Mouse (Mus musculus) CD4-positive, CD25-positive, alpha-beta regulatory T cell, adult 4 months (primary cell): ENCODE data around the gene Sbf1. TPM values are rescaled to one million over a fixed set of nuclear protein-coding genes. Genes with fewer than 3 reads are reported as not detected.

Experiments used
- ATAC-seq: one replicate; pipeline ENCODE4 v1.8.0; 2017
- polyA plus RNA-seq, 2 experiments: library from polyadenylated mRNA; unstranded; fragments of 100-300 nt; shearing (Covaris generic); gene quantifications; one replicate each; pipeline ENCODE4 v1.2.1; 2017

Sbf1 gene
- polyA plus RNA-seq, 2 experiments from 2014 or later = 87.6 to 124 TPM

- peak; percentile 73 for ATAC-seq
Observed at GRCm38 (mm10) chr15:89282546-89282945, 32.6 kb downstream of the Sbf1 start.

DNA sequence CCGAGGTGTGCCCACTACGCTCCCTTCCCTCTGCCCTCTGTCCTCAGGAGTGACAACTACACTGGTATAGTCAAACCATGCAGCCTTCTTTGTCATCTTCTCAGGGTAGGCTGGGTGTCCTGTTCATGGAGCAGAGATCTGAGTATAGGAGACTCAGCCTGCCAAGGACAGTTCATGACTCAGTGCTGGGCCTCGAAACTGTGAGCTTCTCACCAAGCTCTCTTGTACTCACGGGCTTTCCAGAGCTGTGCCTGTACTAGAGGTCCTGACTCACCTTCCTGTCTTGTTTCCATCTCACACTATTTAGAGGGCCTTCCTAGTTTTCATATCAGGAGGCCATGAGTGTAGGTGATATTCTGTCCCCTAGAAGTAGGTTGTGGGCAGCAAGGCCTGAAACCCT, 37.7 kb downstream of the Sbf1 start:
- no peak for ATAC-seq

DNA sequence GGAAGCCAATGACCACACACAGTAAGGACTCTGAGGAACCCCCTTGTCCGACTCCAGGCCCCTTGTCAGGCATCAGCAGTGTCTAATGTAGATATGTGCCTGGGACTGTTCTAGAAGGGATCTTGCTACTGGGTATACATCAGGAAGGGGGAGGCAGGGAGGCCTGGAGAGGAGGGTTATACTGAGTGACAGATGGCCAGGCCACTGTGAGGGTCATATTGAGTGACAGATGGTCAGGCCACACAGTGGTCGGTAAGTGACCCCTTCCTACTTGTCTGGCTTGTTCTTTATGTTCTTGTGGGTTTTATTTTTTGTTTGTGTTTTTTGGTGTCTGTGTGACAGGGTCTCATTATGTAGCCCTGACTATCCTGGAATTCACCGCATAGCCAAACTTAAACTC, 39.6 kb downstream of the Sbf1 start:
- ATAC-seq = no peak

DNA sequence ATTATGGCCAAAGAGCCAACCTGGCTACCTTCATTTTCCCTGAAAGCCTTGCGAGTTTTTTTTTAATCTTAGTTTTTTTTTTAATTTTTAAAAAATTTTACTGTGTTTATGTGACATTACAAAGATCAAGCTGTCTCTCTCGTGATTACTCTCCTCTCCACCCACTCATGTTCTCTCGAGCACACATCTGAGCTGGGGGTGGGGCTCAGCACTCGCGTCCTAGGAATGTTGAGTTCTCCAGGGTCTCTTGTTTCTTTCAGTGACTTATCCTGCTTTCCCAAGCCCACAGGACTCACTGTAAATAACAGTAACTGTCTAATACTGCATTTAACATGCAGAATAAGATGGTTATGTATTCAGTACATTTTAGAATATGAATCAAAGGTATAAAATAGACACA, 50.6 kb downstream of the Sbf1 start:
- no peak for ATAC-seq

GRCm38 (mm10) chr15:89258997-89259396, 56.1 kb downstream of the Sbf1 start:
- ATAC-seq = no peak

- no peak for ATAC-seq
Observed at GRCm38 (mm10) chr15:89255330-89255729, 59.8 kb downstream of the Sbf1 start.

DNA sequence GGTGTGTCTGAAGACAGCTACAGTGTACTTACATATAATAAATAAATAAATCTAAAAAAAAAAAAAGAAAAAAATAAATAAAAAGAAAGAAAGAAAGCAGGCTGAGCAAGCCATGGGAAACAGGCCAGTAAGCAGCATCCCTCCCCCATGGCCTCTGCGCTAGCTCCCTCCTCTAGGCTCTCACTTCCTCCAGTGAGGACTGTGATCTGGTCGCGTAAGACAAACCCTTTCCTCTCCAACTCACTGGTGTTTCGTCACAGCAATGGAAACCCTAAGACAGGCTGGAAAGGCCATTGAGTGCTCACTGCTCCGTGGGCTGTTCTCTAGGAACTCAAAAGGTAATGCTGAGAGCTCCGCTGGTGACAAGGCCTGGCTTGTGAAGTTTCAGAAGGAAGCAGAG, 66.0 kb downstream of the Sbf1 start:
- ATAC-seq = no peak

DNA sequence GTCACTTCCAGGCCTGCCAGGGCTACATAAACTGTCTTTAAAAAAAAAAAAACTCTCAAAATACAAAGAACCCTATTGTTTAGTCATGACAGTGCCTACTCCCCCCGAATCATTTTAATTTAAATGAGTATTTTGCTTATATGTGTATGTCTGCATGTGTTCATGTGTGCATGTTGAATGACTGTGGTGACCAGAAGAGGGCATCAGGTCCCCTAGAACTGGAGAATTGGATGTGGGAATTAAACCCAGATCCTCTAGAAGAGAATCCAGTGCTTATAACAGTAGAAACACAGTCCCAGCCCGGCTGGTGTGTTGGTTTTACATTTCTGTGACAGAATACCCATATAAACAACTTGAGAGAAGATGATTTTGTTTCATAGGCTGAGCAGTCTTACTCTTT, 74.1 kb downstream of the Sbf1 start:
- ATAC-seq = no peak

- ATAC-seq = no peak
Observed at GRCm38 (mm10) chr15:89239751-89240392, 75.2 kb downstream of the Sbf1 start.

Other genes starting within 250 kb of the Sbf1 start
- 10 to 100 TPM; 27.5 to 31.3 TPM for gene Trabd, start 240.2 kb downstream of the Sbf1 start, polyA plus RNA-seq
- gene Selenoo, start 226.2 kb downstream of the Sbf1 start, polyA plus RNA-seq = 10 to 100 TPM in 1 of 2 experiments, 1 to 10 TPM in 1; 8.8 to 14.0 TPM
- gene Tubgcp6, start 192.2 kb downstream of the Sbf1 start, polyA plus RNA-seq = 10 to 100 TPM; 16.0 to 17.5 TPM
- gene Hdac10, start 186.6 kb downstream of the Sbf1 start, polyA plus RNA-seq = 10 to 100 TPM; 34.9 to 63.5 TPM
- gene Mapk12, start 174.6 kb downstream of the Sbf1 start, polyA plus RNA-seq = 1 to 10 TPM; 5.2 to 5.6 TPM
- gene Mapk11, start 165.7 kb downstream of the Sbf1 start, polyA plus RNA-seq = 10 to 100 TPM; 21.7 to 39.5 TPM
- gene Plxnb2, start 134.5 kb downstream of the Sbf1 start, polyA plus RNA-seq = 1 to 10 TPM in 1 of 2 experiments, under 1 TPM in 1; 0.85 to 2.8 TPM
- 10 to 100 TPM; 13.5 to 18.4 TPM for gene Dennd6b, start 118.8 kb downstream of the Sbf1 start, polyA plus RNA-seq
- gene Ppp6r2, start 103.8 kb downstream of the Sbf1 start, polyA plus RNA-seq = 10 to 100 TPM; 25.3 to 28.0 TPM
- gene Adm2, start 7.4 kb upstream of the Sbf1 start, polyA plus RNA-seq = not detected
- not detected for gene Miox, start 19.1 kb upstream of the Sbf1 start, polyA plus RNA-seq
- gene Lmf2, start 40.3 kb upstream of the Sbf1 start, polyA plus RNA-seq = 10 to 100 TPM; 23.5 to 40.7 TPM
- 100 to 1,000 TPM; 189 to 193 TPM for gene Ncaph2, start 40.4 kb upstream of the Sbf1 start, polyA plus RNA-seq
- gene Sco2, start 58.5 kb upstream of the Sbf1 start, polyA plus RNA-seq = 1 to 10 TPM; 1.6 to 3.0 TPM
- gene Tymp, start 61.7 kb upstream of the Sbf1 start, polyA plus RNA-seq = not detected
- gene Odf3b, start 64.0 kb upstream of the Sbf1 start, polyA plus RNA-seq = 1 to 10 TPM in 1 of 2 experiments, not detected in 1; 2.5 TPM
- gene Klhdc7b, start 69.6 kb upstream of the Sbf1 start, polyA plus RNA-seq = not detected
- not detected for gene Syce3, start 95.2 kb upstream of the Sbf1 start, polyA plus RNA-seq
- gene Cpt1b, start 110.6 kb upstream of the Sbf1 start, polyA plus RNA-seq = under 1 TPM; 0.28 to 0.62 TPM
- gene C730034F03Rik, start 114.3 kb upstream of the Sbf1 start, polyA plus RNA-seq = 1 to 10 TPM; 5.7 to 8.2 TPM
- not detected for gene Gm44502, start 114.4 kb upstream of the Sbf1 start, polyA plus RNA-seq
- 10 to 100 TPM; 54.6 to 66.7 TPM for gene Chkb, start 114.6 kb upstream of the Sbf1 start, polyA plus RNA-seq
- under 1 TPM; 0.32 to 0.44 TPM for gene Mapk8ip2, start 138.6 kb upstream of the Sbf1 start, polyA plus RNA-seq
- gene Arsa, start 162.1 kb upstream of the Sbf1 start, polyA plus RNA-seq = 10 to 100 TPM; 10.2 to 12.6 TPM
- gene Shank3, start 184.3 kb upstream of the Sbf1 start, polyA plus RNA-seq = not detected